Mouse (Mus musculus): ENCODE results near the gene Slc30a9. TPM values are rescaled to one million over a fixed set of nuclear protein-coding genes. Genes with fewer than 3 reads are reported as not detected.

The Slc30a9 gene
- polyA plus RNA-seq, 1 experiment: 1.6 TPM

DNA sequence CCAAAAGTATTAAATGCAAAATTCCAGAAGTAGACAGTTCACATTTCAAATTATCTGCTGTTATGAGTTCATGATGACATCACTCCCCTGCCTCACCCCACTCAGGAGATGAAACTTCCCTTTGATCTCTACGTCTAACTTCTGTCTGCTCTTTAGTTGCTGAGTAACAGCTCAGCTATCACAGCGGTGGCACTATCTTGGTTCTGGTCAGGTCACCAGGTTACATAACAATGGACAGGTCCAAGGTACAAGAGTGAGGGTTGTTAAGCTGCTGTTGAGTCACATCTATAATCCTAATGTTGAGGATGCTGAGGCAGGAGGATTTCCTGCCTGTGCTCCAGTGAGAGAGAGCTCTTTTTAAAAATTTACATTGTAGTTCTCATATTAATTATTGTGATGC lies 56.2 kb downstream of the Slc30a9 start:
- no peak for TF ChIP-seq TAL1 (IDR thresholded peaks at IDR 0.05; ENCODE audit: low read length)
- TF ChIP-seq GATA1 (IDR thresholded peaks at IDR 0.05; ENCODE audit: low read length): no peak
- no peaks in the 10 kb centered on the region for H3K4me1 ChIP-seq (ENCODE audit: control insufficient read depth)
- peaks cover 2% of the 10 kb centered on the region; the same call in 1 of the 2 replicates for H3K36me3 ChIP-seq (ENCODE audit: control insufficient read depth)
- H3K4me3 ChIP-seq (replicated peaks): no peak overlapping the region
- no peaks in the 10 kb centered on the region for H3K27me3 ChIP-seq (ENCODE audit: control insufficient read depth)
- no peaks in the 10 kb centered on the region for H3K9me3 ChIP-seq (ENCODE audit: control insufficient read depth, low read length)

DNA sequence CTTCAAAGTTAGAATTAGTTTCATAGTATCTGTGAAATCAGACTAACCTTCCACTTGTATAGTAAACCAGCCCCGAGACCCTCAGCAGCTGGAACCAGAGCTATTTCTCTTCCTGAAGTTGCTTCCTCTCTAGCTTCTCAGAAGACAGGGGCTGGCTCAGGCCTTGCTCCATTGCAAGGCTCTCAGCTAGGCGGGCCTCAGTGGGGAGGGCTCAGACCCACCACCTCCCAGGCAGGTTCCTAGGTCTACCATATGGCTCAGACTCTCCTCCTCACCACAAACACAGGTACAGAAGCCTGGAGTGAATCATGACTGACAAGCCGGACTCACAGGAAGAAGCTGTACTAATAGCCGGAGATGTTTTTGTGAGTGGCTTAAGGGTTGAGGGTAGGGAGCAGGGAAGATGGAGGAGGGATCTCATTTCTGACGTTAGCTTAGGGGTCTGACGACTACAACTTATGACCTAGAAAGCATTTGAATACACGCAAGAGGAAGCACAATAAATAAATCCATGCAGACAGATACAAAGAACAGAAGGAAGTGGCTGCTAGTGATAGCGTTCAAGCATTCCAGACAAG lies 70.4 kb downstream of the Slc30a9 start:
- TF ChIP-seq GATA1 (IDR thresholded peaks at IDR 0.05; ENCODE audit: low read length) (no peak), TAL1 (IDR thresholded peaks at IDR 0.05; ENCODE audit: low read length) (no peak)
- H3K27me3 ChIP-seq (ENCODE audit: control insufficient read depth): no peaks in the 10 kb centered on the region

DNA sequence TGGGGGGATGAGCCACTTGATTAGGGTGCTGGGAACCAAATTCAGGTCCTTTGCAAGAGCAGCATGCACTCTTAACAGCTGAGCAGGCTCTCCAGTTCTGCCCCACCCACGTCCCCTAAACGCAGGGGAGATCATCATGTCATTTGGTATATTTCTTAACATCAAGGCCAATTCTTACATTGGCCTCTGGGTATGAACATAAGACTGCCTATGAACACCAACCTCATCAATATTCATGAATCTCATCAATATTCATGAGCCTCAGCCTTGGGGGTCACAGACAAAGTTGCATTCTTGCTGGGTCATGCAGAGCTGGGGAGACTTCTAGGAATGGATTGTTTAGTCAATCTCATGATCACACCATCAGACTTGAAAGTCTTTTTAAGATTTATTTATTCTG lies 74.9 kb downstream of the Slc30a9 start:
- no peaks in the 10 kb centered on the region for H3K36me3 ChIP-seq (ENCODE audit: control insufficient read depth)
- TF ChIP-seq GATA1 (IDR thresholded peaks at IDR 0.05; ENCODE audit: low read length) (no peak), TAL1 (IDR thresholded peaks at IDR 0.05; ENCODE audit: low read length) (no peak)
- H3K27me3 ChIP-seq (ENCODE audit: control insufficient read depth): no peaks in the 10 kb centered on the region
- no peaks in the 10 kb centered on the region for H3K4me1 ChIP-seq (ENCODE audit: control insufficient read depth)
- no peaks in the 10 kb centered on the region for H3K9me3 ChIP-seq (ENCODE audit: control insufficient read depth, low read length)
- no peak overlapping the region for H3K4me3 ChIP-seq (replicated peaks)

More for the DNA sequence above, 70.4 kb downstream of the Slc30a9 start:
- no peaks in the 10 kb centered on the region for H3K9me3 ChIP-seq (ENCODE audit: control insufficient read depth, low read length)
- no peaks in the 10 kb centered on the region for H3K36me3 ChIP-seq (ENCODE audit: control insufficient read depth)
- no peaks in the 10 kb centered on the region for H3K4me1 ChIP-seq (ENCODE audit: control insufficient read depth)
- no peak overlapping the region for H3K4me3 ChIP-seq (replicated peaks)

DNA sequence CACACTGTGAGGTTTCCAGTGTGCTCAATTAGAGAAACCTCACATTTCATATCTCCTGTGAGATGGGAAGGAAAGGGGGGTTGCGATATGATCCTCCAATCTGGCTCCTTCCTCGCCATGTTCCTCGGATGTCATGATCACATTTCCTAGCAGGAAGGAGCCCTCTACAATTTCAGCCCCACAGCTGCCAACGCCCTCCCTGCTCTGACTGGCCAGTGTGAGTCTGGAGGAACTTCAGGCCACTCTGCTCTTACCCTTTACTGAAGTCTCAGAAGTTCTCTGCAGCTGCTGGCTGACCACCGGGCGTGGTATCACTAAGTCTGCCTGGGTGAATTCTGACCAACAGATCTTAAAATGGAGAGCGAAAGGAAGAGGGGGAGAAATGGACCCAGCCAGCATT lies 75.8 kb downstream of the Slc30a9 start:
- H3K36me3 ChIP-seq (ENCODE audit: control insufficient read depth): no peaks in the 10 kb centered on the region
- no peaks in the 10 kb centered on the region for H3K4me1 ChIP-seq (ENCODE audit: control insufficient read depth)
- H3K4me3 ChIP-seq (replicated peaks): no peak overlapping the region
- TF ChIP-seq GATA1 (IDR thresholded peaks at IDR 0.05; ENCODE audit: low read length) (no peak), TAL1 (IDR thresholded peaks at IDR 0.05; ENCODE audit: low read length) (no peak)
- no peaks in the 10 kb centered on the region for H3K9me3 ChIP-seq (ENCODE audit: control insufficient read depth, low read length)
- H3K27me3 ChIP-seq (ENCODE audit: control insufficient read depth): no peaks in the 10 kb centered on the region

DNA sequence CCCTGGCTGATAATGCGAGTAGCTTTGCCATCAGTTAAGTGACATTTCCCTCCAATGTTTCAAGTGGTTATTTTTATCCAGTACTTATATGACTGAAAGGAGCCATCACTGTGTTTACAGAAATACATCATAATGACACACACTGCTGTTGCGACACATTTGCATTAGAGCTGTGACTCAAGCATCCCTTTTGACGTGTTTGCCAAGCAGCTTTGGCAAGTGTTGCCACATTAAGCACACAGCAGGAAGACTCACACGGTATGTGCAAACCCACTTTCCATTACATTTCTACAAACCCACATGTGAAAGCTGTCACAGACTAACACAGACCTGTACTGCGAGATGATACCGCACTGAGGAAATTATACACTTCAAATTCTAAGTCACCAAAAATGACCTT lies 87.2 kb downstream of the Slc30a9 start:
- no peaks in the 10 kb centered on the region for H3K4me1 ChIP-seq (ENCODE audit: control insufficient read depth)
- no peak overlapping the region for H3K4me3 ChIP-seq (replicated peaks)
- no peak for TF ChIP-seq TAL1 (IDR thresholded peaks at IDR 0.05; ENCODE audit: low read length)
- TF ChIP-seq GATA1 (IDR thresholded peaks at IDR 0.05; ENCODE audit: low read length): no peak
- no peaks in the 10 kb centered on the region for H3K27me3 ChIP-seq (ENCODE audit: control insufficient read depth)
- H3K9me3 ChIP-seq (ENCODE audit: control insufficient read depth, low read length): no peaks in the 10 kb centered on the region
- H3K36me3 ChIP-seq (ENCODE audit: control insufficient read depth): no peaks in the 10 kb centered on the region

DNA sequence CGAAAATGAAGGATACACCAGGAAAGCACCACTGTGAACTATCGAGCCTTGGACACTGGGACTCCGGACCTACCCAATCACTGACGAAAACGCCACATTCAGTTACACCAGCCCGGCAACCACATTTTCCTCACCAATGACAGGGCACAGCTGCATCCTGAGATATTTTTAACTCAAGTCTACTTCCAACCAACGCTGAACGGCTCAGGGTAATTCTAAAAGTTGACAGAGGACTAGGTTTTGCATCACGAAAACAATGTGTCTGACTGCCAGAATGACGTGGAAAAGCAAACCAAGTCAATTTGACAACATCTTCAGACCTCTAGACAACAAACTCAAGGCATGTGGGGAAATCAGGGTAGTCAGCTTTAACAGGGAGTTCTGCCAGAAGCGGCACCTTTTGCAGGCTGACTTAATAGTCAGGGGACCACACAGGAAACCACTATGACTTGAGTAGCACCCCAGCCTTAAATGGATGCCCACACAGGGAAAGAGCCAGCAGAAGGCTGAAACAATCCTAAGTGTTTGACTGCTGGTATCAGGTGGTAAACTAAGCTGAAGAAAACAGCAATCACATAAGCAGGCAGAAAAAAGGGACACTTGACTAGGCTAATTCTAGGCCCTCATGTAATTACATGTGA lies 88.6 kb downstream of the Slc30a9 start:
- no peak overlapping the region for H3K4me3 ChIP-seq (replicated peaks)
- H3K36me3 ChIP-seq (ENCODE audit: control insufficient read depth): no peaks in the 10 kb centered on the region
- H3K4me1 ChIP-seq (ENCODE audit: control insufficient read depth): no peaks in the 10 kb centered on the region
- no peaks in the 10 kb centered on the region for H3K9me3 ChIP-seq (ENCODE audit: control insufficient read depth, low read length)
- no peaks in the 10 kb centered on the region for H3K27me3 ChIP-seq (ENCODE audit: control insufficient read depth)
- no peak for TF ChIP-seq TAL1 (IDR thresholded peaks at IDR 0.05; ENCODE audit: low read length)
- TF ChIP-seq GATA1 (IDR thresholded peaks at IDR 0.05; ENCODE audit: low read length): no peak

DNA sequence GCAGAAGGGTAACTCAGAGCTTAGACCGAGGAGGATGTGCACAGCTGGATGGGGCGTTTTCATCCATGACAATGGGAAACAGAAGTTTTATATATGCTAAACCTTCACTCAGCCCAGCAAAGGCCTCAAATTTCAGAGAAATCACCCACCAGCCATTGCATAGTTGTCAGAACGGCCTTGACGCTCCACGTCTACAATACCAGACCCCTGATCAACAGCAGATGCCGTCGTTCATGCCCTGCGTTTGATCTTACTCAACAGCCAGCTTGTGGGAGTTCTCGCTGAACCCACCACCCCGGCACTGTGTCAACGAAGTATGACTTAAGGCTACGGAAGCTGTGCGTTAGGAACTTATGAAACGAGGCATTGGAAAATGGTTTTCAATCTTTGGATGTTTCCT lies 90.4 kb downstream of the Slc30a9 start:
- Histone ChIP-seq H3K4me3 (replicated peaks) (no peak overlapping the region), H3K27me3 (ENCODE audit: control insufficient read depth) (no peaks in the 10 kb centered on the region), H3K9me3 (ENCODE audit: control insufficient read depth, low read length) (no peaks in the 10 kb centered on the region), H3K36me3 (ENCODE audit: control insufficient read depth) (no peaks in the 10 kb centered on the region), H3K4me1 (ENCODE audit: control insufficient read depth) (no peaks in the 10 kb centered on the region)
- no peak for TF ChIP-seq TAL1 (IDR thresholded peaks at IDR 0.05; ENCODE audit: low read length)
- no peak for TF ChIP-seq GATA1 (IDR thresholded peaks at IDR 0.05; ENCODE audit: low read length)

DNA sequence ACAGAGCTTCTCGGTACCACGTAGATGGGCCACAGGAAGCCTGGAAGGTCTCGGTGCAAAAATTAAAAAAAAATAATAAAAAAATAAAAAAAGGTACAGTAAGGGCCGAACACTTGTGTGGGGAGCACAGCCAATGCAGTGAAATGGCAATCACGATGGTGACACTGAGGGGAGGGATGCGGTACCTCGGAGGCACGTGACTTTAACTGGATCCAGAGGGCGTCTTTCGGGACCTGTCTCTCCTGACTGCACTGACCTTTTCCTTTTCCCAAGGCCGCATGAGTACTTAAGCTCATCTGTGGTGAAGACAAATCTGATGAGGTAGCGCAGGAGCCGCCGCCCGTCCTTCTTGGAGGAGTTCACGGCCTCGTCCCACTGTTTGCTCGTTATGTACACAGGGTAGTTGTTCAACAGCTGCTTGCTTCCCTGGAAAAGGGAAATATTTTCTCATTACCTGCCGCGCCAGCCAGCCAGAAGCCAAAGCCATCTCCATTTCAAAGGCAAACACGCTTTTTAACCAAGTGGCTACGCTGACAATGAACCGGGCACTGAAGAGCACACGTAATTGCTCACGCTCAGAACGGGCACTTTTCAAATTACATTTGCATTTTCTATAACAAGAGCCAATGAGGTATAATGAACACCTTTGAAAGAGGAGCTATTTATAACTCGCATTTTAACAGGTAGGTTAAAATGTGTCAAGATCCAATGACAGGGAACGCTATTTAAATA lies 93.3 kb downstream of the Slc30a9 start:
- no peak for TF ChIP-seq TAL1 (IDR thresholded peaks at IDR 0.05; ENCODE audit: low read length)
- no peak for TF ChIP-seq GATA1 (IDR thresholded peaks at IDR 0.05; ENCODE audit: low read length)

More for the DNA sequence above, 93.3 kb downstream of the Slc30a9 start:
- H3K27me3 ChIP-seq (ENCODE audit: control insufficient read depth): no peaks in the 10 kb centered on the region
- H3K36me3 ChIP-seq (ENCODE audit: control insufficient read depth): no peaks in the 10 kb centered on the region
- no peaks in the 10 kb centered on the region for H3K9me3 ChIP-seq (ENCODE audit: control insufficient read depth, low read length)
- H3K4me1 ChIP-seq (ENCODE audit: control insufficient read depth): peaks cover 4% of the 10 kb centered on the region
- H3K4me3 ChIP-seq (replicated peaks): no peak overlapping the region

Data from erythroblast, embryonic 14.5 days (primary cell).